ENCODE assay signal across 26 mouse cellular contexts in genomic region chr12:39675608-39676007, GRCm38 (mm10).
"Had no signal": no experiment of that assay in that cellular context is flagged by ENCODE, and none has a peak within 500 bp of the region (broad histone marks: within the 10 kb centered on the region; RNA-seq: fewer than 3 reads in every experiment).

No protein-coding gene starts in this region.

- H3K27me3 ChIP-seq: heart, embryonic 12.5 days; hindbrain, embryonic 12.5 days; intestine, embryonic 15.5 days; limb, embryonic 12.5 days; liver, embryonic 13.5 days; liver, embryonic 15.5 days had no signal

- H3K4me2 ChIP-seq: heart, embryonic 12.5 days; hindbrain, embryonic 12.5 days; hindbrain, embryonic 14.5 days; intestine, embryonic 15.5 days; limb, embryonic 12.5 days; liver, embryonic 11.5 days; liver, embryonic 13.5 days; liver, embryonic 15.5 days had no signal

- H3K9me3 ChIP-seq: heart, embryonic 10.5 days; heart, embryonic 12.5 days; hindbrain, embryonic 10.5 days; hindbrain, embryonic 12.5 days; intestine, embryonic 15.5 days; limb, embryonic 10.5 days; limb, embryonic 12.5 days; liver, embryonic 13.5 days; liver, embryonic 15.5 days had no signal

- H3K4me1 ChIP-seq: heart, embryonic 10.5 days; heart, embryonic 12.5 days; hindbrain, embryonic 10.5 days; hindbrain, embryonic 12.5 days; intestine, embryonic 15.5 days; limb, embryonic 10.5 days; limb, embryonic 12.5 days; liver, embryonic 13.5 days; liver, embryonic 15.5 days had no signal

- H3K9ac ChIP-seq: heart, embryonic 12.5 days; hindbrain, embryonic 12.5 days; hindbrain, embryonic 14.5 days; intestine, embryonic 15.5 days; limb, embryonic 12.5 days; liver, embryonic 13.5 days; liver, embryonic 15.5 days; liver, postnatal 0 days had no signal

- DNase-seq: gastrocnemius, adult 2 months; gastrocnemius, postnatal 10 days; gastrocnemius, postnatal 25 days; heart, adult 18-20 months; heart, postnatal 10 days; heart, postnatal 4 days; kidney, adult 2 months; kidney, postnatal 10 days; liver; liver, embryonic 13.5 days; liver, postnatal 0 days had no signal

- H3K36me3 ChIP-seq: heart, embryonic 10.5 days; heart, embryonic 12.5 days; hindbrain, embryonic 10.5 days; hindbrain, embryonic 12.5 days; intestine, embryonic 15.5 days; limb, embryonic 10.5 days; limb, embryonic 12.5 days; liver, embryonic 13.5 days; liver, embryonic 15.5 days had no signal

- H3K27ac ChIP-seq: gastrocnemius, adult 2 months; heart, embryonic 10.5 days; hindbrain, embryonic 10.5 days; hindbrain, embryonic 12.5 days; hindbrain, embryonic 14.5 days; intestine, embryonic 15.5 days; layer of hippocampus, adult 2 months; left cerebral cortex, adult 2 months; limb, embryonic 10.5 days; limb, embryonic 12.5 days; liver, embryonic 13.5 days; liver, embryonic 15.5 days had no signal

- H3K4me3 ChIP-seq: gastrocnemius, adult 2 months; heart, embryonic 10.5 days; heart, embryonic 12.5 days; hindbrain, embryonic 10.5 days; hindbrain, embryonic 12.5 days; intestine, embryonic 15.5 days; layer of hippocampus, adult 2 months; left cerebral cortex, adult 2 months; limb, embryonic 10.5 days; limb, embryonic 12.5 days; liver, embryonic 13.5 days; liver, embryonic 15.5 days had no signal

- ATAC-seq: hindbrain, embryonic 16.5 days; inflammation-experienced regulatory T-cells, adult 6 months; intestine, embryonic 15.5 days; intestine, postnatal 0 days; liver, postnatal 0 days had no signal
